Mouse (Mus musculus) heart, adult 2 months (tissue): ENCODE measurements around the gene Arf4.

Source experiments
- CTCF ChIP-seq: fragments of 200-600 bp; IDR thresholded peaks from 2 replicates; pipeline ENCODE4 v1.8.1; 2022; ENCODE audit warnings: antibody characterized with exemption, mild to moderate bottlenecking, moderate library complexity
- EP300 ChIP-seq: fragments of 200-500 bp; IDR thresholded peaks from 2 replicates; pipeline ENCODE4 v1.6.1; 2011; ENCODE audit warnings: low read depth, low read length, control low read depth; ENCODE audit not compliant: insufficient read depth
- POLR2A ChIP-seq: fragments of 200-500 bp; IDR thresholded peaks from 2 replicates; pipeline ENCODE4 v1.6.1; 2011; ENCODE audit warnings: mild to moderate bottlenecking, low read depth, low read length, control low read depth; ENCODE audit not compliant: insufficient read depth

DNA sequence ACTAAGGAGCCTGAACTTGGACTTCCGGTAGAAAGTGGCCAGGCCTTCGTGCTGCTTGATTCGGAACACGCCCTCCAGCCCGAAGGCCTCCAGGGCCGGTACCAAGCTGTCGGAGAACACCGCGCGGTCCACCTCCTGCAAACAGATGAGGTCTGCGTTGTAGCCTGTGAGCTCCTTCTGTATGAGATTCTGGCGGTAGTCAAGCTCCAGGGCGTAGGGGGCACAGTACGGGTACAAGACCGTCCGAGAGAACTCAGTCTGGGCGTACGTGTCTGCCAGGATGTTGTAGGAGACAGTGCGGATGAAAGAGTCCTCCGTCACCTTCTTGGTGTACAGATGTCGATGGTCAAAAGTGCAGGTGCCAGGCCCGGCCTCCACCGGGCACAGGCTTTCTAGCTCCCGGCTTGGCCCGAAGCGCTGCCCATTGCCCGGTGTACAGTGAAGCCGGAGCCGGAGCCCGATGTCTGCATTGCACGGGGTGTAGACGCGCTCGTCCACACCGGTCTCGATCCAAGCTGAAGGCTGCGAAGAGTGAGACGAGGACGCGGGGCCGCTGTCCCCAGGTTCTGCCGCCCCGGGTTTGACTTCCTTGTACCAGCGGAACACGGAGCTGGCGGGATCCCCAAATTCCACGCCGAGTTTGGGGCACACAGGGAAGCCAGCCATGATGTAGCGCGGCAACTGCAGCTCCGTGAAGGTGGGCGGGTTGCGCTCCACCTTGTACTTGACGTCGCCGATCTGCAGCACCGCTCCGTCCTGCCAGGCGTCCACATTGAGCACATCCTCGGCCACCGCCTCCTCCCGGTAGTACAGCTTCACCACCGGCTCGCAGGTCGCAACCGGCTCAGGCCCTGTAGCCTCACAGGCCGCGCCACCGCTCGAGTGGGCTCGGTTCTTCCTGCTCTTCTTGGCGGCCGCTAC, 30.8 kb downstream of the Arf4 start:
- TF ChIP-seq CTCF (no peak), EP300 (no peak), POLR2A (no peak)
